Mouse (Mus musculus) G1E (cell line): Measurements from ENCODE around the gene Khnyn. TPM values are rescaled to one million over a fixed set of nuclear protein-coding genes. Genes with fewer than 3 reads are reported as not detected.
A peak's percentile ranks its signal among the peaks of the same experiment; 100 is the strongest.

Source experiments
- ATAC-seq: 2 replicates; pipeline ENCODE4 v1.8.0; 2016; ENCODE audit warnings: mild to moderate bottlenecking; ENCODE audit not compliant: insufficient number of reproducible peaks, poor library complexity, low FRiP score, severe bottlenecking; ENCODE audit errors: extremely low read depth
- DNase-seq: peaks from one replicate; pipeline ENCODE4 v3.0.0; 2012; ENCODE audit warnings: low spot score
- H3K27me3 ChIP-seq: 2 replicates; pipeline ENCODE4 v1.6.1; 2012; ENCODE audit warnings: mild to moderate bottlenecking, low read length, inconsistent platforms; ENCODE audit not compliant: insufficient read depth
- H3K36me3 ChIP-seq: replicated peaks from 2 replicates; pipeline ENCODE3; 2012; ENCODE audit warnings: mild to moderate bottlenecking, inconsistent platforms
- H3K4me1 ChIP-seq: 2 replicates; pipeline ENCODE4 v1.6.1; 2012; ENCODE audit warnings: low read depth, low read length, inconsistent platforms, mixed read lengths; ENCODE audit not compliant: insufficient read depth
- H3K4me3 ChIP-seq: 2 replicates; pipeline ENCODE4 v1.5.1; 2012; ENCODE audit warnings: low read depth, mild to moderate bottlenecking, inconsistent platforms, low read length, moderate library complexity, mixed read lengths
- H3K9me3 ChIP-seq: replicated peaks from 2 replicates; pipeline ENCODE4 v1.6.1; 2012; ENCODE audit warnings: inconsistent platforms
- CTCF ChIP-seq: IDR thresholded peaks from 2 replicates; pipeline ENCODE4 v1.5.1; 2012; ENCODE audit warnings: low read depth, low read length, inconsistent platforms, mixed read lengths
- GATA1 ChIP-seq: IDR thresholded peaks from 2 replicates; pipeline ENCODE4 v1.6.1; 2012; ENCODE audit warnings: borderline replicate concordance, low read length, inconsistent platforms, mixed read lengths
- GATA2 ChIP-seq: IDR thresholded peaks from 2 replicates; pipeline ENCODE4 v1.6.1; 2012; ENCODE audit warnings: low read depth, low read length, inconsistent platforms, borderline replicate concordance
- POLR2AphosphoS5 ChIP-seq: IDR thresholded peaks from 2 replicates; pipeline ENCODE4 v1.6.1; 2012; ENCODE audit warnings: low read depth, low read length, inconsistent platforms; ENCODE audit not compliant: insufficient replicate concordance
- TAL1 ChIP-seq: conservative IDR thresholded peaks from 2 replicates; pipeline ENCODE4 v1.6.1; 2012; ENCODE audit warnings: low read depth, low read length, inconsistent platforms, mixed read lengths
- polyA plus RNA-seq: library from polyadenylated mRNA; stranded (reverse); fragments of >175 nt; gene quantifications from 2 replicates; pipeline ENCODE4 v1.2.3, GENCODE M21; 2012
- total RNA-seq, 2 experiments: library from RNA; stranded (forward) in 1 of 2; stranded (reverse) in 1 of 2; fragments of 200-1000 nt in 1 of 2; fragments of >200 nt in 1 of 2; fragmentation: Nextera tagmentation in 1 of 2; gene quantifications; 2 replicates each; pipeline ENCODE4 v1.2.3; 2014 to 2017

Khnyn gene
- total and polyA plus RNA-seq, 3 experiments, result 15.5 to 81.7 (median 29.4) TPM

DNA sequence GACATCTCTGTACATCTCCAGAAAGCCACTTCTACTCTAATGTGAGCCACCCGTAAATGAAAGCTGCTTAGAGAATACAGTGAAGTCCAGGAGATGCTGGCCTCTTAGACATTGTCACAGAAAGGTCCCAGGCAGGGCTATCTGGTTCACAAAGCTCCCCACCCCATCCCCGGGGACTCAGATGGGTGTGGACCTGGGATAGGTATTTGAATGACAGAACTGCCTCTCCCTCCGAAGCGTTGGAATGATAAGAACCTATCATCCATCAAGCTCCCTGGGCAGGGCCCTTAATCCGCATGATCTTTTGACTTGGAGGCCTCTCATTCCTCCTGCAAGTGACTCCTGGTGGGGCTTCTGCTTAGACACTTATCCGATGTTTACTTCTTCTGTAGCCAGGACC, 33.9 kb upstream of the Khnyn start:
- Histone ChIP-seq H3K4me3 (no peak overlapping the region), H3K36me3 (no peaks in the 10 kb centered on the region), H3K9me3 (no peaks in the 10 kb centered on the region), H3K27me3 (peaks cover 58% of the 10 kb centered on the region), H3K4me1 (peaks cover 38% of the 10 kb centered on the region)
- DNase-seq (no peak), ATAC-seq (no peak)
- TF ChIP-seq GATA1 (no peak), TAL1 (no peak), POLR2AphosphoS5 (no peak), CTCF (no peak), GATA2 (no peak)

DNA sequence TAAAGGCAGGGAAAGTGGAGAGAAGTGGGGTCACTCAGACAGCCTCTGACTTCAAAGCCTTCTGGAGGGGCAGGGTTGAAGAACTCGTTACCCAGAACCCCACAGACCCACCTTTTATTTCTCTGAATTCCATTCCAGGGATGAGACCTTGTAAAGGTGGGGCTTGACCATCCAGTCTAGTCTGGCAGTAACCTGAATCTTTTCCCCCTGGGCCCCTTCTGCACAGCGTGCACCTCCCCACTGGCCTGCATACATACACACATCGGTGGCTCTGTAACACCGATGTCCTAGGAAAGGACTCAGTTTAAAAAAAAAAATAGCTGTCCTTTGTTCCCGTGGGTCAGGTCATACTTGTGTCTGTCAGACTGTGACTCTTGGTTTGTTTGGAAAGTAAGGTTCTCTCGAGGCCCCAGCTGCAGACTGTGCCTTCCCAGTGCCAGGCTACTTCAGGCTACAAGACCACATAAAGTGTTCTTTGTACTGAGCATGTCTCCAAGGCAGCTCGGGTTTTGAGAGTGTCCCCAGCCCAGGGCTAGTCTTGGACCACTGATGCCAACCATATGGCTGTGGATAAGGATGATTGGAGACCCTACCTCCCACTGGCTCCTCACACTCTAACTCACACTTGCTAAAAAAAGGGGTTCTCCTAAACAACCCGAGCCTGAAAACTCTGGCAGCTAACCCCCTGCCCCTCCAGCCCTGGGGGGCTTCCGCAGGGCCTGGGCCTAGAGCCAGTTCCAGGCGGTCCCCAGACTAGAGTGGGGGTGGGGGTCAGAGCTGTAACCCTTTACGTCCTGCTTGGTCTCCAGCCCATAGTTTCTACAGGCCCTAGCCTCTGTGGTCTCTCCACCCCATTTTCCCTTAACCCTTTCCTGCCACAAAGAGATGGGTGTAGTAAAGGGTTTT, 31.8 kb upstream of the Khnyn start:
- TF ChIP-seq TAL1 (no peak), POLR2AphosphoS5 (no peak), GATA1 (no peak), CTCF (no peak)

DNA sequence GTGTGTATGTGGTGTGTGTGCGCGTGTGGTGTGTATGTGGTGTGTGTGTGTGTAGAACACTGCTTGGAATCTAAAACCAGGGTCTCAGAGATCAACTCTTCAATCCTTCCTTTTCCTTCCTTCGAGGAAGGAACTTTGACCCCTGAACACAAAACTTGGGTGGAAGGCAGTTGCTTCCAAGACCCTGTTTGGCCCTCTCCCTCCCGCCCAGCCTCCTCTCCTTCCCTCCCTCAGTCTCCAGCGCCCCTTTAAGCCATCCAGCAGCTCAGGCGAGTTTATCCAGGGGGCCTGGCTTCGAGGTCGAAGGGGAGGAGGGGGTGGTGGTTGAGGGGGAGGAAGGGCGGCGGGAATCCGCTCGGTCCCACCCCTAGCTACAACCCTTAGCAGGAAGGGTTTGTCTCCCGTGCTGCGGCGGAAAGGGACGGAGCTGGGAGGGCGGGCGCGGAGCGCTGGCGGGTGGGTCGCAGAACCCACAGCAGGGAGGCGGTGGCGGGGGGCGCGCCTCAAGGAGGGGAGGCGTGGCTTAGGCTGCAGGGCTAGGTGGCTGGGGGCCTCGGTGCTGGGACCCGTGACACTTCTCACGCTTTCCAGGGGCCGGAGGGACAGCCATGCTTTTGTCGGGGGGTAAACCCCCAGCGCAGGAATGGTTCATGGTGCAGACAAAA, 31.0 kb upstream of the Khnyn start, which contains the start of gene Nynrin:
Gene Nynrin (plus strand): TSS at position 390 of the 665 bp plus-strand sequence.
- no peaks in the 10 kb centered on the region for H3K9me3 ChIP-seq
- ATAC-seq (no peak), DNase-seq (no peak)
- H3K27me3 ChIP-seq, result peaks cover 67% of the 10 kb centered on the region
- no peak for TF ChIP-seq CTCF
- no peak for TF ChIP-seq POLR2AphosphoS5
- no peak for TF ChIP-seq GATA2
- no peak for TF ChIP-seq GATA1
- no peak for TF ChIP-seq TAL1
- peak within 1 kb of the TSS; percentile 71 for H3K4me3 ChIP-seq
- H3K4me1 ChIP-seq, result peaks cover 37% of the 10 kb centered on the region
- no peaks in the 10 kb centered on the region for H3K36me3 ChIP-seq

More for the DNA sequence above, 31.8 kb upstream of the Khnyn start:
- no peaks in the 10 kb centered on the region for H3K36me3 ChIP-seq
- H3K27me3 ChIP-seq, result peaks cover 63% of the 10 kb centered on the region
- no peaks in the 10 kb centered on the region for H3K9me3 ChIP-seq
- no peak overlapping the region for H3K4me3 ChIP-seq
- peaks cover 37% of the 10 kb centered on the region for H3K4me1 ChIP-seq
- DNase-seq, result no peak
- no peak for ATAC-seq

DNA sequence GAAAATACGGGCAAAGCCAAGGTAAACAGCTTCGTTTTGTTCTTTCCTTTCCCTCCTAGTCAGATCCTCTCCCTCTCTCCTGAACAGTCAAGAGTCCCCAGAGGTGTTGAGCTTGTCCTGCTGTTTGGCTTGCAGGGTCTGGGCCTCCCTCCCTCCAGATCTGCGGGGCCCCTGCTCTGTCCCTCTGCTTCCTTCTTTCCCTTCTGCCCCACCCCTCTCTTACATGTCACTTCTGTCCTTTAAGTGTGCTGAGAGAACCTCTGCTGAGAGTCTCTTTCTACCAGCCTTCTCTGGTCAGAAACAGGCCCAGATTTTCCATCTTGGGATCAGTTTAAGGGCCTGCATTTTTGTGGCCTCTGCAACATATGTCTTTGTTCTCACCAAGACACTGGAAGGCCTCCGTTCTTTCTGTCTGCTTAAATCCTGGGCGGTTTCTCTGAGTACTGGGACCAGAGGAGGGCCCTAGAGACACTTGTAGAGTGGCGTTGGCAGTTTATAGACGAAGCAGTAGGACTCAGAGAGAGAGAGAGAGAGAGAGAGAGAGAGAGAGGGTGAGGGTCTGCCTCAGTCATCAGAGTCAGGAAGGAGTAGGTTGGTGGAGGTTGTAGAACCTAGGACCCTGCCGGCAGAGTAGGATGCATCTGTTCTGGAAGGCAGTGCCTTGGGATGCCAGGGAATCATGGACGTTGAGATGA, 30.2 kb upstream of the Khnyn start:
- ATAC-seq (peak; percentile 46; the same call in 1 of the 2 replicates), DNase-seq (peak; percentile 33)
- H3K4me1 ChIP-seq, result peaks cover 37% of the 10 kb centered on the region
- no peak for TF ChIP-seq GATA2
- no peak for TF ChIP-seq CTCF
- no peak for TF ChIP-seq TAL1
- no peak for TF ChIP-seq GATA1
- TF ChIP-seq POLR2AphosphoS5, result no peak
- no peaks in the 10 kb centered on the region for H3K9me3 ChIP-seq
- peak overlapping the region; percentile 71 for H3K4me3 ChIP-seq
- no peaks in the 10 kb centered on the region for H3K36me3 ChIP-seq
- H3K27me3 ChIP-seq, result peaks cover 73% of the 10 kb centered on the region

DNA sequence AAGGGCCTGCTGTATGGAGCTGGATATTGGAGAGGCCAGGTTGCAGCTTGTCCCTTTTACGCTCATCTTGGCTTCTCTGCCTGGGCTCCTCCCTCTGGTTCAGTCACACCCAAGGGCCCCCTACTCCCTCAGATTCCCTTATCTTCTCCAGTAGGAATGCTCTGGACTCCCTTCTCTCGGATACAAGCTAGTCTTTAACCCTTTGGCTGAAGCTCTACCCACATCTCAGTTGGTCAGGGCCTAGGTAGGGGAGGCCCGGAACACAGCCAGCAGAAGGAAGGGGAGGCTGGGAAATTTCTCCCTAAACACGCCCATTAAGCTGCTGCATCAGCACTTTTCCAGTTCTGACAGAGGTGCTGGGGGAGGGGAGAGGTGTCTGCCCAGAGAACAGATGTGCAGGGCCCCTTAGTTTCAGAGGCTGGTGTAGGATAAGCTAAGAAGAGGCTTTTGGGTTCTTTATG, 29.6 kb upstream of the Khnyn start:
- no peak for DNase-seq
- Histone ChIP-seq H3K4me1 (peaks cover 37% of the 10 kb centered on the region), H3K27me3 (peaks cover 69% of the 10 kb centered on the region), H3K36me3 (no peaks in the 10 kb centered on the region), H3K4me3 (peak overlapping the region; percentile 71), H3K9me3 (no peaks in the 10 kb centered on the region)
- ATAC-seq, result peak; percentile 31
- TF ChIP-seq TAL1 (no peak), POLR2AphosphoS5 (no peak), CTCF (no peak), GATA2 (no peak)
